Mouse (Mus musculus): ENCODE results near the gene Hist2h3c1.
"Not testable (repeated sequence)": the region's sequence is repeated elsewhere in the genome, so short reads cannot be mapped to it uniquely, and the experiment has no call there.

Gene Hist2h3c1

DNA sequence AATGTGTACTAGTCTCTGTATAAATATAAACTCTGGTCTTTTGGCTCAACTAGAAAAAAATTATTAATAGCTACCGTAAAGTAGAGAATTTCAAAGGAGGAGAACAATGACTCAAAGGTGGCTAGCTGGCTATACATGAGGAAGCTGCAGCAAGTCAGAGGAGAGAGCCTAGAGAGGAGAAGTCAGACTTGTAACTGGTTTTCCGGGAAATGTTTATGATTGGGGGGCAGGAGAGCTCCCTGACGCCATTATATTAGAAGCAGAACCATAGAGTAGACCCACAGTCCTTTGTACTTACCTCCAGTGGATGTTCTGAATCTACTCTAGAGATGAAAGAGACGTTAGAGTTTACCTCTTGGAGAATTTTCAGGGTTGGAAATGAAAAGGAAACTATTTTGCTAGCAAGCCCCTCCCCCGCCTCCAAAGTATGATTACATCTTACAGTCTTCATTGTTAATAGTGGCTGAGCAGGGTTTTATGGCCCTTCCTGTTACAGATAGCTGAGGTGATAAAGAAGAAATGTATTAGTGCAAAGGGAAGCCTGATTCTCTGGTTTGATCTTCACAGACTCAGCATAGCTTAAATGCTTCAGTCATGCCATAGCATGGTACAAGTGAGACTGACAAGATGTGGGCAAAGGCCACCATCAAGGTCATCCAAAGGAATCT, 9.6 kb downstream of the Hist2h3c1 start:
- DNase-seq (ENCODE audit: low spot score in 2 of 2), result no peak

DNA sequence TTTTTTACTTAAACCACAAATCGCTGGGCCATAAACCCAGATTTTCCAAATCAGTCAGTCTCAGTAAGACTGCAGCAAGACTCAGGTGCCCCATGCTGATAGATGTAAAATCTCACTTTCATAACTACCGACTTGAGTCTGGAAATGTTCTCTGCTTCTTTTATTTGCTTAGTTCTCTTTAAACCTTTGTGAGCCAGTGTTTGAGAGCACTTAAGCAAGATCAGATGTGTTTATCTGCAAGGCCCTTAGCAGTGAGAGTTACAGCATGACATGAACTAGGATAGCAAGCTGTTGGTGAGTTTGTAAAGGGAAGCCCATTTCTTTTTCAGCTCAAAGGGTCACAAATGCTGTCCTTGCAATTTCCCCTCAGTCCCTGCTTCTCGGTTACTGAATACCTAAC, 10.7 kb downstream of the Hist2h3c1 start:
- no peak for DNase-seq (ENCODE audit: low spot score in 2 of 2)

DNA sequence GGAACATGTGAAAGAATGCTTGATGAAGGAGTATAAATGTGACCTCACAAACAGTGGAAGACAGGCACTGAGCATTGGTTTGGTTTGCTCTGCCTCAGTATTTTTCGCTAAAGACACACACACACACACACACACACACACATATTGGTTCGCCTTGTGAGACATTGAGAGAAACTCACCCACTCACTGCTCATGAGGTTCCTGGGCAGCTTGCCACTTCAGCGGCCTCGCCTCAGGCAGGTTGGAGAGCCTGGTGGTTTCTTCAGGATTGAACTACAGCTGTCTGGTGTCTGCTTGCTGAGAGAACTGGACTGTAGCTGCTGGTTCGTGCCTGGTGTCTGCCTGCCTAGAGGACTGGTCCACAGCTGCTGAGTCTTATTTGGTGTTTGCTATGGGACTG, 13.7 kb downstream of the Hist2h3c1 start:
- DNase-seq (ENCODE audit: low spot score in 2 of 2), result no peak

DNA sequence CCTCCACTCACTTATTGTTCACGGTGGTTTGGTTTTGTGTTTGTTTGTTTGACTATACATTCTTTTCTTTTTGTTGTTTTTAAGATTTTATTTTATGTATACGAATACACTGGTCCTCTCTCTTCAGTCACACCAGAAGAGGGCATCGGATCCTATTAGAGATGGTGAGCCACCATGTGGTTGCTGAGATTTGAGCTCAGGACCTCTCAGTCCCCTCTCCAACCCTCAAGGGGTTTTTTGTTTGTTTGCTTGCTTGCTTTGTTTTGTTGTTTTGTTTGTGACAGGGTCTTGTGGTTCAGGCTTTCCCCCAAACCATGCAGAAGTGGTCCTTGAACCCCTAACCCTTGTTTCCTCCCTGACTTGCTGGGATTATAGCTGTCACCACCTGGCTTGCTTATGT, 15.1 kb downstream of the Hist2h3c1 start:
- DNase-seq (ENCODE audit: low spot score in 2 of 2), result no peak

DNA sequence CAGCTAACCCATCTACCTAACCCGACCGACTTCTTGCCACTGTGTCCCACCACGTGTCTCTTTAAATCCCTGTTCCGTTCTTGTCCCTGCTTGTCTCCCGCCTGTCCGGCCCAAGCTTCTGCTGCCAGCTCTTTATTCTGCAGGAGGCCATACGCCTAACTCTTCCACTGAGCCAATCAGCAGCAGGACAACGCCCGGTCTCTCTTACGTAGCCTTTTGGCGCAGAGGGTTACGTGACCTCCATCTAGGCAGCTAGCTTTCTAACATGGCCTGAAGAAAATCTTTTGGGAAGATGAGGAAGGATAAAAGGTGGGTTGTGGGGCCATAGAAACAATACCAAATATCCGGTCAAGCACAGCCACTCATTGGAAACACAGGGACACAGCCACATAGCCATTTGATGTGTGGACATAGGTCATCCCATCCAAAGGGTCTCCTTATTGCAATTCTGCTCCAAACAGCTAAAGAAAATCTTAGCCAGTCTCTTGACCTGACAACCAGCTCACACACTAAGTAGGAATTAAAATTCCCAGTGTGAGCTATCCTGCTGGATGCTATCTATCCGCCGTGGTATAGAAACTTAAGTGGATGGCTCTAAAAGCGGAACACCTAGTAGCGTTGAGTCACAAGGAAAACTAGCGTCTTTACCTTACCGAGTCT, 15.9 kb downstream of the Hist2h3c1 start:
- DNase-seq (ENCODE audit: low spot score in 2 of 2), result peak; percentile 87 to 93

DNA sequence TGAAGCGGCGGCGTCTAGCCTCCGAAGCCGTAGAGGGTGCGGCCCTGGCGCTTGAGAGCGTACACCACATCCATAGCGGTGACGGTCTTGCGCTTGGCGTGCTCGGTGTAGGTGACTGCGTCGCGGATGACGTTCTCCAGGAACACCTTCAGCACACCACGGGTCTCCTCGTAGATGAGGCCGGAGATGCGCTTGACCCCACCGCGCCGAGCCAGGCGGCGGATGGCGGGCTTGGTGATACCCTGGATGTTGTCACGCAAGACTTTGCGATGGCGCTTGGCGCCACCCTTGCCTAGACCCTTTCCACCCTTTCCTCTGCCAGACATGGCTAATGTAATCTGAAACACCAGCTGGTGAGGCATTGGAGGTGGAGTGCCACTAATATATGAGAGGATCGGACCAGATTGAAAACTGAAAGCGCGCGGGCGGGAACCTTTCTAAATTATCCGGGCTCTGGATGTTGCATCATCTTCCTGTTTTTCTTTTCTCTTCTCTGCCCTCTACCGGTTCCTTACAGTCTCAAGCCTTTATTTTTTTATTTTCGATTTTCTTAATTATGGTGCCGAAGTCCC, 16.6 kb downstream of the Hist2h3c1 start, which contains the start of gene Hist2h4:
Gene Hist2h4 (minus strand): TSS at position 333 of the 572 bp plus-strand sequence.
- peak; percentile 97 to 98 for DNase-seq (ENCODE audit: low spot score in 2 of 2)

DNA sequence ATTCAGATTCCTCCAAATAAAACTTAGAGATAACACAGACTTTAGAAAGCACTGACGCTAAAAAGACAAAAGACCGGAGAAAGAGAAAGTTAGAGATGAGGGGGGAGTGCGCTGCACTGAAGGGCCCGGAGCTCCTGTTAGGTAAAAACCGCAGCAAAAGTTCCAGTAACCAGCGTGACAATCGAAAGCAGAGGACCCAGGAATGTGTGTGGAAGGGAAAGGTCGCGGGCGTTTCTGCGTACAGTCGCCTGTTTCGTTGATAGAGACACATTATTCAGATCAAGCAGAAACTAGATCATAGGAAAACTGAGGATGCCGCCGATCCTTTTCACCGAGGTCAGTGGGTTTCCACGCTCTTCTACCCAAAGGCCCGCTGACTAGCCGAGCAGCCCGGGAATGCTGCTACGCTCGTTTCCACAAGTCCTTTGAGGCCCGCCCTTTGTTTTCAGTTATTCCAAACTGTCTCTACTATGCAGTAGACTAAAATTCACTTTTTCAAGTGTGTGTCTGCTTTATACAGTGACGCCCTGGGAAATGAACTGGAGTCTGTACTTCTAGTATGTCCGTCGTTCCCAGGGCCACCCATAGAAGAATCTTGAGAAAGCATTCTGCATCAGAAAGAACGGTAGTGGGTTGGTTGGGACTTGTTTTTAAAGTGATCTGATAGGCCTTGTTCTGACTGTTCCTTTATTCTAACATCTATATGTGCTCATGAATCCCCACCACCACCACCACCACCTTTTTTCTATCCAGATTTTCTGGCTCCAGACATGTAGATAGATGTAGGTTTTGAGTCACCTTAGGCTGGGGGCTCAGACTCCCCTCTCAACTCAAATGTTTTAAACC, 17.3 kb downstream of the Hist2h3c1 start:
- DNase-seq (ENCODE audit: low spot score in 2 of 2), result peak; percentile 47 to 64

DNA sequence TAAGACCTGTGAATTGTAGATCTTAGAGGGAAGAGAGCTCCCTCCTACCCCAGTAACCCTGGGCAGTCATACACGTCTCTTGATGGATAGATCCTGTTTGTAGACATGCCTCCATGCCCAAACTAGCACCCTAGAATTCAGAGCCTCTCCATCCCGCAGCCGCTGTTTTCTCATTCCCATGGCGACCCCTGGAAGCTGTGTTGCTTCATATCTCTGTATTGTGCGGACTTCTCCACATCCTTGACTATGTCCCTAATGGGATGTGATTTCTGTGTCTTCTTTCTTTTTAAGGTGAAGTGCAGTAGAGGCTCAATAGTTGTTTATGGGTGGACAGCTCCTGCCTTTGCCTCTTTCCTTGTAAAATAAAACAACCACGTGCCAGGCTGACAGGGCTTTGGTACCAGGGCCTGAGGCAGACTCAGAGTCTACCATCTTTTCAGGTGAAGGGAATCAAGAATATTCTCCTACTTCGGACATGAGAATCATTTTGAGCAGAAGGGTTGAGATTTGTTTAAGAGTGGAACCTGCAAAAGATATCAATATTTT, 18.0 kb downstream of the Hist2h3c1 start:
- no peak for DNase-seq (ENCODE audit: low spot score in 2 of 2)

DNA sequence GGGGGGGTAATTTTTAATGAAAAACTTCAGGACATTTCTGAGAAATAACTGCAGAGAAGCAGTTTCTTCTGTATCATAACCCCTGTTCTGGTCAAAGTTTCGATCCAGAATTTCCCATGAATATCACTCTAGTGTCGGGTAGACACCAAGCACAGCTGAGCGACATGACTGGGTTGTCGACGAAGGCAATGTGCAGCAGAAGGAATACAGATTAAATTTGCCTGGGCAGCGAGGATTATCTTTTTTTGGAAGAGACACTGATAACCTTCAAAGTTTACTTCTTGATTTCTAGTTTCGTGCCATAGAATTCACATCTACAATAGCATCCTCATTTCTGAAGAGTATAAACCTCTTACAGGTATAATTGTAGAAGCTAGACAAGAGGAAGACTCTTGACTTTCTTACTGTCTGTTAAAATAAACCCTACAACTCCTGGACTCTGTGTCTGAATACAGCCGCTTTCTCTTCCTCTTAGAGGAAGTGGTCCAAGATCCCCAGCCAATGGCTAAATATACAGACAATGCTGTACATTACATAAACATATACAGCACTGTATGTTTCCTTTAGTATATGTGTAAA, 19.7 kb downstream of the Hist2h3c1 start:
- DNase-seq (ENCODE audit: low spot score in 2 of 2), result no peak

DNA sequence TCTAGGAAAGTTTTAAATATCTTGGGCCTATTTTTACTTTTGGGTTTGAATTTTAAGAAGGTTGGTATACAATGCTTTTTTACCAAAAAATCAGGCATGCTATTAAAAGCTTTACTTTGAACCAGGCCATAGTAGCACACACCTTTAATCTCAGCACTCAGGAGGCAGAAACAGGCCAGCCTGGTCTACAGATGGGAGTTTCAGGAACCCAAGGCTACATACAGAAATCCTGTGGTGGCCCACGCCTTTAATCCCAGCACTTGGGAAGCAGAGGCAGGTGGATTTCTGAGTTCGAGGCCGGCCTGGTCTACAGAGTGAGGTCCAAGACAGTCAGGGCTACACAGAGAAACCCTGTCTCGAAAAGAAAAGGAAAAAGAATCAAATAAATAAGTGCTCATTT, 21.1 kb downstream of the Hist2h3c1 start:
- no peak for DNase-seq (ENCODE audit: low spot score in 2 of 2)

DNA sequence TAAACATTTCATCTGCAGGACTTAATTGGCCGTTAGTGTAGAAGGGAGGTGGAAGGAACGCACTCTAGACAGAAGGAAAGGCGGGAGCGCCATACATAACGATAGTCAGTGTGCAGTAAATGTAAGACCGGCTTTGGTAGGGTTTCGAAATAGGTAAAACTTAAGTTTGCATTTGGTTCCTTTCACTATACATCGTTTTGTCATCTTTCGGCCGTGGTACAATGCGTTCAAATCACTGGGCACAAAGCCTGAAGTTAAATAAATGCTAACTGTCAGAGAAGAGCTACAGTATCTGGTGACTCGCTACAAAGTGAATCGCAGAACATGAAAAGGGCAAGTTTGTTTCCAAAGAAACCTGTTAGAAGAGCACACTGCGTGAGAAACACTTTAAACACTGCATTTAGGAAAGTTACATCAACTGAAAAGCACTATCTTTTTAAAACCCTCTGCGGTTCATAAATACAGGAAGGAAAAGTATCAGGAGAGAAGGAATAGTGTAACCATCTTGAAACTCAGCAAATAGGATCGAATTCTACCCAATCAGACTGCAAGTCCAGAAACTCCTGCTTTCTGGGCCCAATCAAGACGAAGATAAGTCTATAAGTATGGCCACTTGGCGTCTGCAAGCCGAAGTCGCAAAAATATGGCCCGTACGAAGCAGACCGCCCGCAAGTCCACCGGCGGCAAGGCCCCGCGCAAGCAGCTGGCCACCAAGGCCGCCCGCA, 21.7 kb downstream of the Hist2h3c1 start, which contains the start of gene Hist2h3b:
Gene Hist2h3b (plus strand): TSS at position 604 of the 725 bp plus-strand sequence.
- DNase-seq (ENCODE audit: low spot score in 2 of 2), result peak; percentile 85 to 91

DNA sequence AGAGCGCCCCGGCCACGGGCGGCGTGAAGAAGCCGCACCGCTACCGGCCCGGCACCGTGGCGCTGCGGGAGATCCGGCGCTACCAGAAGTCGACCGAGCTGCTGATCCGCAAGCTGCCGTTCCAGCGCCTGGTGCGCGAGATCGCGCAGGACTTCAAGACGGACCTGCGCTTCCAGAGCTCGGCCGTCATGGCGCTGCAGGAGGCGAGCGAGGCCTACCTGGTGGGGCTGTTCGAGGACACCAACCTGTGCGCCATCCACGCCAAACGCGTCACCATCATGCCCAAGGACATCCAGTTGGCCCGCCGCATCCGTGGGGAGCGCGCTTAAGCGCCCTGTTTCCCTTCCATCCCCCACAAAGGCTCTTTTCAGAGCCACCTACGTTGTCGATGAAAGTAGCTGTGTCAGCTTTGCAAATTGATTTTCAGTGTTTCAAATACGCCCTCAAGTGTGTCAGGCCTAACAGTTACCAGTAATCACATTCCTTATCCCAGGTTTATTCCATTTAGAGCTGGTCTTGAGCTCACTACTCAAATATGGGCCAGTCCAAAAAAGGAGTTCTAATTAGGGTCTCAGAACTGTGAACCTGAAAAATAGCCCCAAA, 22.4 kb downstream of the Hist2h3c1 start:
- DNase-seq (ENCODE audit: low spot score in 2 of 2), result not testable (repeated sequence)

DNA sequence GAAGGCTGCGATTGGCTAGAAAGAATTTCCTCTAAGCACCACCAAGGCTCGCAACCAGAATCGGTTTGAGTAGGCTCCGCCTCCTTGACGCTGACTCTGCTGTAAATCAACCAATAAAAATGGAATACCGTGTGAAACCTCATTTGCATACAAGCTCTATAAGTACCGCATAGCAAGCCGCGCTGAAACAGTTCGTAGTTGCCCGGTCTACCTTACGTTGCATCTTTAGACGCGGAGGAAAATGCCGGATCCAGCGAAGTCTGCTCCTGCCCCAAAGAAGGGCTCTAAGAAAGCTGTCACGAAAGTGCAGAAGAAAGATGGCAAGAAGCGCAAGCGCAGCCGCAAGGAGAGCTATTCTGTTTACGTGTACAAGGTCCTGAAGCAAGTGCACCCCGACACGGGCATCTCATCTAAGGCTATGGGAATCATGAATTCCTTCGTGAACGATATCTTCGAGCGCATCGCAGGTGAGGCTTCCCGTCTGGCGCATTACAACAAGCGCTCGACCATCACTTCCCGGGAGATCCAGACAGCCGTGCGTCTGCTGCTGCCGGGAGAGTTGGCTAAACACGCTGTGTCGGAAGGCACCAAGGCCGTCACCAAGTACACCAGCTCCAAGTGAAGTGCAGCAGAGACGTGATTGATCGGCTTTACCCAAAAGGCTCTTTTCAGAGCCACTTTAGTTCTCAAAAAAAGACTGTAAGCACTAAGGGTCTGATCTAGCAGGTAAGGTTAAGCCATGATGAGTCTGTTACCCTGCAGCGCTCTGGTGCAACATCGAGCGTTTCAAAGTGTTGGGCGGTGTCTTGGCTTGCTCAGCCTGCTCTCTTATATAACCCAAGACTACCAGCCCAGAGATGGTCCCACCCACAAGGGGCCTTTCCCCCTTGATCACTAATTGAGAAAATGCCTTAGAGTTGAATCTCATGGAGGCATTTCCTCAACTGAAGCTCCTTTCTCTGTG, 23.3 kb downstream of the Hist2h3c1 start, which contains the start of gene Hist2h2bb:
Gene Hist2h2bb (plus strand): TSS at position 242 of the 964 bp plus-strand sequence.
- peak; percentile 94 to 98 for DNase-seq (ENCODE audit: low spot score in 2 of 2)

DNA sequence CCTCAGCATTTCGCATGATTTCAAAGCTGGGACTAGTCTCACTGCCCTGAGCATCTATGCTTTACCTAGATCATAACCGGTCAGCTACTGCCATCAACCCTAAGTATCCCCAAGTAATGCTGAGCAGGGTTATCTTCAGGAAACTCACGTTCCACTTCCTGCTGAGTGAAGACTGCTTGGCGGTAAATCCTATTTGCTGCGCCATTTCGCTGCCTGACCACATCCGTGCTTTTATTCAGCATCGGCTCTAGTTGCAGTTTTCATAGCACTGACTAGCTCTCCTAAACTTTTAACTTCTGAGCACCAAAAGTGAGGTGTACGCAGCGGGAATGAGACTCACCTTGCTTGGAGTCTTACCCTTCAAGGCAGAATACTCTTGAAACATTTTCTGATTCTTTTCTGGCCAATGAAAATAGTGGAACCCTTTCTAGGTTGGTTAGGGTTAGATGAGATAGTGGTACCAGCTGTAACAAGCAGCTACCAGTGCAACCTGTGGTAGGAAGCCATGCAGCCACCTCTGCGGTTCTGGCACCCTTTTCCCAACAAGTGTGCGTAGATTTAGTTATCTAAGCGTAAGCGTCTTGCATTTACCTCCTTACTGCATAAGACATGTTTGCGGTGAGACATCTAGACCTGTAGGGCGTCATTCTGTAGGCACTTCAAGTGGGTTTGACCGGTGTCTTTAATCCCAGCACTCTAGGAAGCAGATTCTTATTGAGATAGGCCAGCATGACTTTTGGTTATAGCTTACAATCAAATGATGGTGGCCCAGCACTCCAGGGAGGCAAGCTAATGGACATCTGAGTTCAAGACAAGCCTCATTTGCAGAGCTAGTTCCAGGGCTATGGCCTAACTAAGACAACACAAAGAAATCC, 27.3 kb downstream of the Hist2h3c1 start:
- no peak for DNase-seq (ENCODE audit: low spot score in 2 of 2)

DNA sequence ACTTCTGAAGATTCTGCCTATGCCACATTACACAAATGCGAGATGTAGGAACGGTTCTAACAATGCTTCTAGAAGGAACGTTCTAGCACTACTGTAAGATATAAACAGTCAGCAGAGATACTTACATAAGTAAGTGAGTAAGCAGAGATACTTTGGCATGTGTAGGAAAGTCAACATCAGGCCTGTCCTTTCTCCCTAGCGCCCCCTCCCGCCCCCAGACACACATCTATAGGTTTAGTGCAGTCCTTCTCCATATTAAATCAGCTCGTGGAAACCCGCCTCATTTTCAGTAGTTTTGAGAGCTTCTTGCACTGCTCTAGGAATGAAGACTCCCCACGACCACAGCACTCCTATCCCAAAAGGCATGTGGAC, 30.9 kb downstream of the Hist2h3c1 start:
- DNase-seq (ENCODE audit: low spot score in 2 of 2), result peak in 1 of 2 experiments; percentile 59

DNA sequence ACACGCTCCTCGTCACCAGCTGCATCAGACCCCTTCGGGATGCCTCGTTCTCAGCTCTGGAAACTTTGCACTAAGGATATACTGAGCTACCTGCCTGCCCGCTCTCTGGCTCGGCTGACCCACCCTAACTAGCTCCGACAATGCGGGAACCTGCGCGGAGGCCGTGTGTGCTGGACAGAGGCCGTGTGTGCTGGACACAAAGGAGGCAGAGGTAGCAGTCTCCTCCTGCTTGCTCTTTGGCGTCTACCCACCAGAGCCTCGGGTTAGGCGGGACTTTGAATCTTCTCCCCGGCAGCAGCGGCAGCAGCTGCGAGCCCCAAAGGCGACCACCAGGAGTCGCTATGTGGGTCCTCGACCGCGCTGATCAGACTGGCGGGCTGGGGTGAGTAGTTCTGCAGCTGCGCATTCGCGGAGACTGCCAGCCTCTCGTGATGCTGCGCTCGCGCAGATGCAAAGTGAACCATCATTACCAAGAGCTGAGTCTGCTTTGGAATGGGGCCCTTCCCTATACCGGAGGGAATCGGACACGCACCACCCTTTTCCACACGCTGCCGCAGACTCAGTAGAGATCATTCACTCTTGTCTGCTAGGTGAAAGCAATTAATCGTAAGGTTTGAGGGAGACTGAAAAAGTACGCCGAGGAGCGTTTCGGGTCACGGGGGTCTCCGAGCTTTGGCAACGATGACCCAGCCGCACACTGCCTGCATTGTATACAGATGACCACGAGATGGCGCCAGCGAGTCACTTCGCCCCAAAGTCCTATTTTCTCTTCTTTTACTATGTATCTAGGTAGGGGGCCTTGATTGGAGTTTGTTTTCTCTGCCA, 31.5 kb downstream of the Hist2h3c1 start:
- DNase-seq (ENCODE audit: low spot score in 2 of 2), result peak; percentile 96 to 97

DNA sequence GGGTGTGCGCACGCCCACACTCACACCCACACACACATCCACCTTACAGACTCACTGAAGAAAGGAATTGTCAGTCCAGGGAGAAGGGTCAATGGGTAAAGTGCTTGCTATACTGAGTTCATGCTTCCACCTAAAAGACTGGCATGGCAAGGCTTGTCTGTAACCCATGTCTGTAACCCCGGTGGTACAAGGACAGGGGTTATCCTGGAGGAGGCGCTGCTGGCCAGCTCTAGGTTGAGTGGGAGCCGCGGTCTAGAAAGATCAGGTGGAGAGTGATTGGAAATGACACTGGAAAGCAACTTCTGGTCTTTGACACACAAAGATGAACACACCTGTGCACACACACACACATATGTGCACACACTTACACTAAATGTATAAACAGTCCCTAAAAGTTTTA, 34.2 kb downstream of the Hist2h3c1 start:
- no peak for DNase-seq (ENCODE audit: low spot score in 2 of 2)

All from right cerebral cortex, postnatal 10 days (tissue).